Mouse (Mus musculus) heart, embryonic 13.5 days (tissue): ENCODE results near the gene Myo10. TPM values are rescaled to one million over a fixed set of nuclear protein-coding genes. Genes with fewer than 3 reads are reported as not detected.

Experiments used
- ATAC-seq: fragments of 200-750 bp; cut with Nextera tagmentation; 2 replicates; pipeline ENCODE4 v1.8.0; 2017; ENCODE audit warnings: moderate TSS enrichment; ENCODE audit not compliant: insufficient number of reproducible peaks, low FRiP score, low TSS enrichment; ENCODE audit errors: extremely low read depth
- H3K27ac ChIP-seq: fragments of 300-500 bp; sonication (generic); replicated peaks from 2 replicates; pipeline ENCODE4 v1.5.1; 2015; ENCODE audit warnings: moderate library complexity, mild to moderate bottlenecking, inconsistent platforms
- H3K27me3 ChIP-seq: fragments of 300-500 bp; sonication (generic); replicated peaks from 2 replicates; pipeline ENCODE4 v1.6.1; 2015; ENCODE audit warnings: mild to moderate bottlenecking, inconsistent platforms
- H3K36me3 ChIP-seq: fragments of 300-500 bp; sonication (generic); 2 replicates; pipeline ENCODE4 v1.6.1; 2015; ENCODE audit warnings: mild to moderate bottlenecking, inconsistent platforms
- H3K4me1 ChIP-seq: fragments of 300-500 bp; sonication (generic); 2 replicates; pipeline ENCODE4 v1.6.1; 2015; ENCODE audit warnings: inconsistent platforms
- H3K4me2 ChIP-seq: fragments of 300-500 bp; sonication (generic); 2 replicates; pipeline ENCODE4 v1.6.1; 2015; ENCODE audit warnings: inconsistent platforms, mild to moderate bottlenecking, moderate library complexity
- H3K4me3 ChIP-seq: fragments of 300-500 bp; sonication (generic); 2 replicates; pipeline ENCODE4 v1.5.1; 2015; ENCODE audit warnings: moderate library complexity, mild to moderate bottlenecking, inconsistent platforms
- H3K9ac ChIP-seq: fragments of 300-500 bp; sonication (generic); 2 replicates; pipeline ENCODE4 v1.6.1; 2015; ENCODE audit warnings: inconsistent platforms, mild to moderate bottlenecking, moderate library complexity
- H3K9me3 ChIP-seq: fragments of 300-500 bp; sonication (generic); 2 replicates; pipeline ENCODE4 v1.6.1; 2016; ENCODE audit warnings: inconsistent platforms
- whole genome bisulfite sequencing: fragments of 180-500 bp; shearing (Covaris S2); methylation state at CpG from one replicate; pipeline ENCODE4 v1.1.7; 2015; ENCODE audit warnings: mixed read lengths; 5-methylcytosine and 5-hydroxymethylcytosine counted together
- polyA plus RNA-seq: library from polyadenylated mRNA; unstranded; fragments of >200 nt; fragmentation: Nextera tagmentation; extraction: Ambion mirVana; gene quantifications from 2 replicates; pipeline ENCODE4 v1.2.1, GENCODE M21; 2015

The Myo10 gene
- polyA plus RNA-seq, 1 experiment from 2014 or later: 11.0 TPM

- Histone ChIP-seq H3K9ac (no peak overlapping the region), H3K4me3 (no peak overlapping the region), H3K27ac (no peak overlapping the region), H3K9me3 (no peaks in the 10 kb centered on the region), H3K4me1 (peaks cover 27% of the 10 kb centered on the region), H3K27me3 (peaks cover 9% of the 10 kb centered on the region; the same call in 1 of the 2 replicates), H3K36me3 (no peaks in the 10 kb centered on the region), H3K4me2 (no peak overlapping the region)
- no peak for ATAC-seq
- 75% methylated on average over 4 of the region's 4 CpGs for WGBS
Measured at GRCm38 (mm10) chr15:25620560-25620959, 1.8 kb upstream of the Myo10 start.

GRCm38 (mm10) chr15:25621351-25622199 lies 750 bp upstream of the Myo10 start:
- H3K4me3 ChIP-seq: peak overlapping the region; percentile 74
- H3K4me1 ChIP-seq: peaks cover 33% of the 10 kb centered on the region
- no peaks in the 10 kb centered on the region for H3K36me3 ChIP-seq
- no peak for ATAC-seq
- no peaks in the 10 kb centered on the region for H3K9me3 ChIP-seq
- 7% methylated on average over 20 of the region's 20 CpGs for WGBS
- peaks cover 9% of the 10 kb centered on the region; the same call in 1 of the 2 replicates for H3K27me3 ChIP-seq
- no peak overlapping the region for H3K27ac ChIP-seq
- peak overlapping the region; percentile 80 for H3K4me2 ChIP-seq
- peak overlapping the region; percentile 75 for H3K9ac ChIP-seq

- H3K27ac ChIP-seq: peak overlapping the region; percentile 81
Measured at GRCm38 (mm10) chr15:25622867-25623471, 644 bp downstream of the Myo10 start.

GRCm38 (mm10) chr15:25623556-25624180 lies 1.3 kb downstream of the Myo10 start:
- 11% methylated on average over 9 of the region's 9 CpGs for WGBS
- Histone ChIP-seq H3K27ac (no peak overlapping the region), H3K9me3 (no peaks in the 10 kb centered on the region), H3K9ac (peak overlapping the region; percentile 90), H3K4me2 (peak overlapping the region; percentile 80), H3K36me3 (no peaks in the 10 kb centered on the region), H3K4me3 (peak overlapping the region; percentile 74), H3K27me3 (peaks cover 9% of the 10 kb centered on the region; the same call in 1 of the 2 replicates), H3K4me1 (peaks cover 37% of the 10 kb centered on the region)
- ATAC-seq: no peak

More at GRCm38 (mm10) chr15:25622867-25623471, 644 bp downstream of the Myo10 start:
- Histone ChIP-seq H3K4me1 (peaks cover 37% of the 10 kb centered on the region), H3K9me3 (no peaks in the 10 kb centered on the region), H3K4me2 (peak overlapping the region; percentile 80), H3K4me3 (peak overlapping the region; percentile 74), H3K27me3 (peaks cover 9% of the 10 kb centered on the region; the same call in 1 of the 2 replicates), H3K9ac (peak overlapping the region; percentile 90), H3K36me3 (no peaks in the 10 kb centered on the region)
- WGBS: under 1% methylated on average over 61 of the region's 61 CpGs
- ATAC-seq: peak; percentile 3; the same call in 1 of the 2 replicates

- ATAC-seq: no peak
- H3K36me3 ChIP-seq: no peaks in the 10 kb centered on the region
- H3K4me3 ChIP-seq: peak overlapping the region; percentile 74
- H3K9me3 ChIP-seq: no peaks in the 10 kb centered on the region
- peaks cover 9% of the 10 kb centered on the region; the same call in 1 of the 2 replicates for H3K27me3 ChIP-seq
- H3K4me1 ChIP-seq: peaks cover 37% of the 10 kb centered on the region
- WGBS: 49% methylated on average over 3 of the region's 3 CpGs
- H3K9ac ChIP-seq: no peak overlapping the region
- peak overlapping the region; percentile 80 for H3K4me2 ChIP-seq
- no peak overlapping the region for H3K27ac ChIP-seq
Measured at GRCm38 (mm10) chr15:25624263-25624662, 1.9 kb downstream of the Myo10 start.

- Histone ChIP-seq H3K4me1 (peaks cover 37% of the 10 kb centered on the region), H3K4me3 (no peak overlapping the region), H3K27me3 (peaks cover 9% of the 10 kb centered on the region; the same call in 1 of the 2 replicates), H3K27ac (no peak overlapping the region), H3K4me2 (peak overlapping the region; percentile 29), H3K9me3 (no peaks in the 10 kb centered on the region), H3K36me3 (no peaks in the 10 kb centered on the region), H3K9ac (0 out of 2 replicates have a peak overlapping the region, but pooled peaks have one; percentile 47)
- WGBS: 57% methylated on average over 4 of the region's 4 CpGs
- ATAC-seq: no peak
Measured at GRCm38 (mm10) chr15:25625471-25625870, 3.1 kb downstream of the Myo10 start.

GRCm38 (mm10) chr15:25627012-25627411 lies 4.7 kb downstream of the Myo10 start:
- no peak overlapping the region for H3K9ac ChIP-seq

GRCm38 (mm10) chr15:25628251-25628650 lies 5.9 kb downstream of the Myo10 start:
- Histone ChIP-seq H3K4me3 (no peak overlapping the region), H3K27ac (no peak overlapping the region), H3K9me3 (no peaks in the 10 kb centered on the region), H3K4me1 (peaks cover 39% of the 10 kb centered on the region), H3K4me2 (no peak overlapping the region), H3K27me3 (no peaks in the 10 kb centered on the region), H3K9ac (no peak overlapping the region), H3K36me3 (no peaks in the 10 kb centered on the region)
- no peak for ATAC-seq
- 80% methylated on average over 2 of the region's 2 CpGs for whole genome bisulfite sequencing

More at GRCm38 (mm10) chr15:25627012-25627411, 4.7 kb downstream of the Myo10 start:
- H3K27me3 ChIP-seq: no peaks in the 10 kb centered on the region
- ATAC-seq: no peak
- H3K27ac ChIP-seq: no peak overlapping the region
- no peak overlapping the region for H3K4me2 ChIP-seq
- no peak overlapping the region for H3K4me3 ChIP-seq
- peaks cover 32% of the 10 kb centered on the region for H3K4me1 ChIP-seq
- WGBS: 73% methylated on average over 7 of the region's 7 CpGs
- no peaks in the 10 kb centered on the region for H3K9me3 ChIP-seq
- H3K36me3 ChIP-seq: no peaks in the 10 kb centered on the region

- WGBS: 79% methylated on average over 9 of the region's 9 CpGs
- peaks cover 29% of the 10 kb centered on the region for H3K4me1 ChIP-seq
- H3K4me2 ChIP-seq: no peak overlapping the region
- H3K27ac ChIP-seq: no peak overlapping the region
- no peak overlapping the region for H3K4me3 ChIP-seq
- no peaks in the 10 kb centered on the region for H3K9me3 ChIP-seq
- H3K27me3 ChIP-seq: no peaks in the 10 kb centered on the region
- no peak overlapping the region for H3K9ac ChIP-seq
- H3K36me3 ChIP-seq: no peaks in the 10 kb centered on the region
- ATAC-seq: no peak
Measured at GRCm38 (mm10) chr15:25630716-25631115, 8.4 kb downstream of the Myo10 start.

- H3K27me3 ChIP-seq: no peaks in the 10 kb centered on the region
- no peak overlapping the region for H3K4me3 ChIP-seq
- 89% methylated on average over 6 of the region's 6 CpGs for whole genome bisulfite sequencing
- ATAC-seq: no peak
- peaks cover 28% of the 10 kb centered on the region for H3K4me1 ChIP-seq
- no peak overlapping the region for H3K4me2 ChIP-seq
- H3K27ac ChIP-seq: no peak overlapping the region
- no peak overlapping the region for H3K9ac ChIP-seq
- H3K9me3 ChIP-seq: no peaks in the 10 kb centered on the region
- no peaks in the 10 kb centered on the region for H3K36me3 ChIP-seq
Measured at GRCm38 (mm10) chr15:25631332-25631731, 9.0 kb downstream of the Myo10 start.

GRCm38 (mm10) chr15:25632902-25633301 lies 10.6 kb downstream of the Myo10 start:
- WGBS: 72% methylated on average over 11 of the region's 11 CpGs
- H3K9me3 ChIP-seq: no peaks in the 10 kb centered on the region
- no peak for ATAC-seq
- H3K4me1 ChIP-seq: peaks cover 30% of the 10 kb centered on the region
- H3K36me3 ChIP-seq: no peaks in the 10 kb centered on the region
- H3K9ac ChIP-seq: no peak overlapping the region
- H3K27me3 ChIP-seq: no peaks in the 10 kb centered on the region
- H3K4me2 ChIP-seq: no peak overlapping the region
- H3K27ac ChIP-seq: no peak overlapping the region
- H3K4me3 ChIP-seq: no peak overlapping the region
